Comparison of ENCODE assay signal across 8 mouse cellular contexts in genomic region chr2:90580236-90581005, GRCm38 (mm10). TPM values are rescaled to one million over a fixed set of nuclear protein-coding genes. Genes with fewer than 3 reads are reported as not detected.
A peak's percentile ranks its signal among the peaks of the same experiment; 100 is the strongest.
DNase-seq lines count a peak whose midpoint lies in the region; ATAC-seq and TF ChIP-seq lines count a peak whose summit lies in the region.

TSS of gene Ptprj (minus strand) at chr2:90580647.

- H3K36me3 ChIP-seq in CH12.LX (replicated peaks in 1 of 2; ENCODE audit: control insufficient read depth in 1 of 2, insufficient read depth in 1 of 2, low read length in 1 of 2) = no peaks in the 10 kb centered on the region
- no peaks in the 10 kb centered on the region for H3K36me3 ChIP-seq in forebrain, embryonic 11.5 days (ENCODE audit: control insufficient read depth, insufficient read depth, low read length)
- H3K36me3 ChIP-seq in heart, embryonic 16.5 days (ENCODE audit: control insufficient read depth, insufficient read depth) = no peaks in the 10 kb centered on the region
- no peaks in the 10 kb centered on the region for H3K36me3 ChIP-seq in liver, embryonic 15.5 days (replicated peaks)
- no peaks in the 10 kb centered on the region for H3K36me3 ChIP-seq in stomach, embryonic 16.5 days (ENCODE audit: control insufficient read depth, insufficient read depth, low read length)

- peak within 1 kb of the TSS; percentile 44 for H3K27ac ChIP-seq in CH12.LX (ENCODE audit: insufficient read depth, low read depth)
- H3K27ac ChIP-seq in brown adipose tissue, adult 24 weeks (replicated peaks; ENCODE audit: low read depth, low read length) = peak within 1 kb of the TSS; percentile 50
- peak within 1 kb of the TSS; percentile 37 for H3K27ac ChIP-seq in forebrain, embryonic 11.5 days (ENCODE audit: low read depth, low read length)
- H3K27ac ChIP-seq in heart, embryonic 16.5 days (ENCODE audit: low read length) = peak within 1 kb of the TSS; percentile 78
- H3K27ac ChIP-seq in liver, embryonic 15.5 days (replicated peaks) = peak within 1 kb of the TSS; percentile 83
- peak within 1 kb of the TSS; percentile 88 for H3K27ac ChIP-seq in stomach, embryonic 16.5 days (ENCODE audit: low read length)

- dilution Hi-C loops in CH12.LX (cut with MboI; ENCODE audit: extremely low pct_ligation_motif_present, extremely low pct_unique_long_range_greater_than_20kb, low sequenced_read_pairs) = no loop called here

- no peaks in the 10 kb centered on the region for H3K9me3 ChIP-seq in CH12.LX (replicated peaks; ENCODE audit: low read length)
- no peaks in the 10 kb centered on the region for H3K9me3 ChIP-seq in forebrain, embryonic 11.5 days (ENCODE audit: control insufficient read depth, low read length)
- no peaks in the 10 kb centered on the region for H3K9me3 ChIP-seq in heart, embryonic 16.5 days (replicated peaks; ENCODE audit: control insufficient read depth, low read length)
- no peaks in the 10 kb centered on the region for H3K9me3 ChIP-seq in liver, embryonic 15.5 days (replicated peaks)
- H3K9me3 ChIP-seq in stomach, embryonic 16.5 days (replicated peaks; ENCODE audit: control insufficient read depth, low read length) = no peaks in the 10 kb centered on the region

- peak within 1 kb of the TSS; percentile 68 to 93 (median 86) for H3K4me3 ChIP-seq in CH12.LX (replicated peaks in 1 of 3; ENCODE audit: low read depth in 2 of 3, low read length in 2 of 3, poor library complexity in 1 of 3)
- peak within 1 kb of the TSS; percentile 74 for H3K4me3 ChIP-seq in brown adipose tissue, adult 24 weeks (ENCODE audit: insufficient read depth, low read depth, low read length)
- peak within 1 kb of the TSS; percentile 69 for H3K4me3 ChIP-seq in forebrain, embryonic 11.5 days (ENCODE audit: low read depth, low read length)
- H3K4me3 ChIP-seq in heart, embryonic 16.5 days (ENCODE audit: low read length) = peak within 1 kb of the TSS; percentile 67
- peak within 1 kb of the TSS; percentile 87 for H3K4me3 ChIP-seq in liver, embryonic 15.5 days (replicated peaks)
- H3K4me3 ChIP-seq in stomach, embryonic 16.5 days (replicated peaks; ENCODE audit: low read length) = peak within 1 kb of the TSS; percentile 93

- peak; percentile 83 for ATAC-seq in forebrain, embryonic 11.5 days (replicated peaks; ENCODE audit: low FRiP score)
- ATAC-seq in heart, embryonic 16.5 days (replicated peaks; ENCODE audit: extremely low read depth, insufficient read depth, low FRiP score) = peak; percentile 80
- peak; percentile 79 for ATAC-seq in liver, embryonic 15.5 days (ENCODE audit: insufficient read depth)
- ATAC-seq in stomach, embryonic 16.5 days (ENCODE audit: insufficient read depth, low FRiP score) = peak; percentile 88

- no peak for DNase-seq in CH12.LX (ENCODE audit: extremely low read depth)
- DNase-seq in forebrain, embryonic 11.5 days (ENCODE audit: low spot score) = peak; percentile 82
- peak; percentile 89 for DNase-seq in kidney, postnatal 14 days
- DNase-seq in neural tube, embryonic 10.5 days (ENCODE audit: extremely low spot score, low spot score) = peak; percentile 85

- WGBS in forebrain, embryonic 11.5 days = under 1% methylated on average over 89 of the region's 100 CpGs
- WGBS in heart, embryonic 16.5 days = under 1% methylated on average over 81 of the region's 100 CpGs
- under 1% methylated on average over 98 of the region's 100 CpGs for WGBS in liver, embryonic 15.5 days (ENCODE audit: insufficient replicate concordance)
- WGBS in stomach, embryonic 16.5 days = under 1% methylated on average over 97 of the region's 100 CpGs

- peak within 1 kb of the TSS; percentile 81 for H3K9ac ChIP-seq in CH12.LX (ENCODE audit: insufficient read depth, low read depth)
- peak within 1 kb of the TSS; percentile 85 for H3K9ac ChIP-seq in forebrain, embryonic 11.5 days (ENCODE audit: low read length)
- H3K9ac ChIP-seq in heart, embryonic 16.5 days (ENCODE audit: low read length) = peak within 1 kb of the TSS; percentile 77
- peak within 1 kb of the TSS; percentile 86 for H3K9ac ChIP-seq in liver, embryonic 15.5 days
- peak within 1 kb of the TSS; percentile 87 for H3K9ac ChIP-seq in stomach, embryonic 16.5 days (ENCODE audit: low read length)

- H3K27me3 ChIP-seq in CH12.LX (replicated peaks) = no peaks in the 10 kb centered on the region
- H3K27me3 ChIP-seq in forebrain, embryonic 11.5 days (ENCODE audit: control insufficient read depth, insufficient read depth, low read length) = peaks cover 2% of the 10 kb centered on the region; the same call in 1 of the 2 replicates
- H3K27me3 ChIP-seq in heart, embryonic 16.5 days (ENCODE audit: control insufficient read depth, insufficient read depth, low read length) = no peaks in the 10 kb centered on the region
- peaks cover 9% of the 10 kb centered on the region; the same call in 1 of the 2 replicates for H3K27me3 ChIP-seq in liver, embryonic 15.5 days
- H3K27me3 ChIP-seq in stomach, embryonic 16.5 days (ENCODE audit: control insufficient read depth, insufficient read depth, low read length) = no peaks in the 10 kb centered on the region

- TF ChIP-seq EP300 in CH12.LX (IDR thresholded peaks at IDR 0.05; ENCODE audit: low read length) = no peak

- H3K4me1 ChIP-seq in CH12.LX (ENCODE audit: control insufficient read depth in 1 of 2, insufficient read depth in 2 of 2) = peaks cover 22 to 70% of the 10 kb centered on the region in 2 experiments
- H3K4me1 ChIP-seq in brown adipose tissue, adult 24 weeks (ENCODE audit: control insufficient read depth, insufficient read depth, insufficient read length, low read length) = no peaks in the 10 kb centered on the region
- peaks cover 6% of the 10 kb centered on the region; the same call in 1 of the 2 replicates for H3K4me1 ChIP-seq in forebrain, embryonic 11.5 days (replicated peaks; ENCODE audit: control insufficient read depth, insufficient read depth, low read length)
- peaks cover 8% of the 10 kb centered on the region for H3K4me1 ChIP-seq in heart, embryonic 16.5 days (ENCODE audit: control insufficient read depth, insufficient read depth, low read length)
- peaks cover 71% of the 10 kb centered on the region for H3K4me1 ChIP-seq in liver, embryonic 15.5 days (replicated peaks)
- peaks cover 12% of the 10 kb centered on the region for H3K4me1 ChIP-seq in stomach, embryonic 16.5 days (ENCODE audit: control insufficient read depth, insufficient read depth, low read length)

- TF ChIP-seq RAD21 in CH12.LX (IDR thresholded peaks at IDR 0.05; ENCODE audit: low read depth, low read length) = no peak

- in situ Hi-C loops in CH12.LX (cut with MboI; ENCODE audit: low pct_ligation_motif_present, low pct_unique_long_range_greater_than_20kb, low sequenced_read_pairs) = loop anchor here (10.0 kb wide), 1 partner anchor 94 kb away; the partner anchor contains the start of gene Nup160

- TF ChIP-seq CTCF in CH12.LX (conservative IDR thresholded peaks at IDR 0.05 in 1 of 2, IDR thresholded peaks at IDR 0.05 in 1 of 2; ENCODE audit: low read depth in 2 of 2, low read length in 2 of 2) = no peak

- peaks cover 39% of the 10 kb centered on the region for H3K79me2 ChIP-seq in CH12.LX (replicated peaks; ENCODE audit: control insufficient read depth, extremely low read depth, insufficient read depth, poor library complexity, severe bottlenecking)

- H3K4me2 ChIP-seq in CH12.LX (ENCODE audit: insufficient read depth, low read depth, poor library complexity, severe bottlenecking) = peak within 1 kb of the TSS; percentile 87
- peak within 1 kb of the TSS; percentile 94 for H3K4me2 ChIP-seq in forebrain, embryonic 11.5 days (ENCODE audit: low read depth, low read length, severe bottlenecking)
- H3K4me2 ChIP-seq in heart, embryonic 16.5 days (ENCODE audit: low read depth, low read length) = peak within 1 kb of the TSS; percentile 95
- peak within 1 kb of the TSS; percentile 100 for H3K4me2 ChIP-seq in liver, embryonic 15.5 days
- peak within 1 kb of the TSS; percentile 95 for H3K4me2 ChIP-seq in stomach, embryonic 16.5 days (ENCODE audit: low read depth, low read length)

- peak; percentile 66; the same call in 1 of the 2 replicates for TF ChIP-seq POLR2A in CH12.LX (IDR thresholded peaks at IDR 0.05; ENCODE audit: low read depth, low read length)

TF ChIP-seq in CH12.LX, 34 proteins besides CTCF, POLR2A, EP300 and RAD21:
- peak; percentile 2; the same call in 1 of the 2 replicates for TF ChIP-seq CHD2 (IDR thresholded peaks at IDR 0.05; ENCODE audit: low read length)
- TF ChIP-seq SIN3A (IDR thresholded peaks at IDR 0.05; ENCODE audit: low read length) = peak; percentile 6; the same call in 1 of the 2 replicates
- no peak; the same call in 1 of the 2 replicates for TF ChIP-seq BHLHE40 (IDR thresholded peaks at IDR 0.05; ENCODE audit: low read depth, low read length)
- peak; percentile 46; the same call in 1 of the 2 replicates for TF ChIP-seq MXI1 (IDR thresholded peaks at IDR 0.05; ENCODE audit: low read depth, low read length)
- no peak for TF ChIP-seq NRF1 (IDR thresholded peaks at IDR 0.05; ENCODE audit: low read depth, low read length)
- TF ChIP-seq RCOR1 (conservative IDR thresholded peaks at IDR 0.05; ENCODE audit: low read depth, low read length) = no peak
- TF ChIP-seq GABPA (IDR thresholded peaks at IDR 0.05; ENCODE audit: insufficient replicate concordance, low read depth, low read length) = no peak
- peak; percentile 60; the same call in 1 of the 2 replicates for TF ChIP-seq TCF12 (IDR thresholded peaks at IDR 0.05; ENCODE audit: low read depth, low read length)
- peak; percentile 33; the same call in 1 of the 2 replicates for TF ChIP-seq NELFE (IDR thresholded peaks at IDR 0.05; ENCODE audit: low read depth, low read length)
- peak; percentile 52; the same call in 1 of the 2 replicates for TF ChIP-seq ZMIZ1 (IDR thresholded peaks at IDR 0.05; ENCODE audit: low read depth, low read length)
- no peak for TF ChIP-seq E2F4 (IDR thresholded peaks at IDR 0.05; ENCODE audit: insufficient replicate concordance, low read depth, low read length)

RNA-seq across cellular contexts. Expression of gene Ptprj, which starts in this region (rescaled TPM):
- total RNA-seq in CH12.LX (2012; rRNA removed) (7.3 and 9.7 TPM in 2 replicates), CH12.LX (2014; rRNA removed) (6.8 and 6.9 TPM in 2 replicates)
- polyA plus RNA-seq in CH12.LX (2012; ENCODE audit: insufficient read length, low read depth) = 7.3 and 8.9 TPM in 2 replicates
- polyA plus RNA-seq in brown adipose tissue, adult 24 weeks (2012; ENCODE audit: insufficient read depth, insufficient read length, missing spikeins) = 2.1 and 4.2 TPM in 2 replicates
- 2.5 and 2.9 TPM in 2 replicates for polyA plus RNA-seq in forebrain, embryonic 11.5 days (2014; fragmentation: Nextera tagmentation; extraction: Ambion mirVana)
- polyA plus RNA-seq in heart, embryonic 16.5 days (2015; fragmentation: Nextera tagmentation; extraction: Ambion mirVana) = 1.0 and 1.1 TPM in 2 replicates
- polyA plus RNA-seq in liver, embryonic 15.5 days (2015; fragmentation: Nextera tagmentation; extraction: Ambion mirVana) = 2.0 and 2.7 TPM in 2 replicates
- polyA plus RNA-seq in stomach, embryonic 16.5 days (2015; fragmentation: Nextera tagmentation; extraction: Ambion mirVana) = 4.1 and 5.0 TPM in 2 replicates

Comparison
In these comparisons a context has a peak if more than half of its experiments do, and no peak if none do; other contexts are left out.
1. H3K27ac ChIP-seq: peak in every context shown above with its lines; median percentile 88 in stomach, embryonic 16.5 days; 83 in liver, embryonic 15.5 days; 78 in heart, embryonic 16.5 days; 50 in brown adipose tissue, adult 24 weeks; 44 in CH12.LX; 37 in forebrain, embryonic 11.5 days.